ENCODE assay signal across 25 mouse cellular contexts in genomic region chr5:95941562-95941961, GRCm38 (mm10). TPM values are rescaled to one million over a fixed set of nuclear protein-coding genes. Genes with fewer than 3 reads are reported as not detected.
DNase-seq lines count a peak whose midpoint lies in the region; TF ChIP-seq lines count a peak whose summit lies in the region.
"Had no signal": no experiment of that assay in that cellular context is flagged by ENCODE, and none has a peak within 500 bp of the region (broad histone marks: within the 10 kb centered on the region; RNA-seq: fewer than 3 reads in every experiment).

No protein-coding gene starts in this region.

- DNase-seq in heart, adult 11 months, result peak; percentile 85
- DNase-seq in heart, postnatal 14 days, result no peak
- peak; percentile 51 for DNase-seq in CH12.LX (ENCODE audit: extremely low read depth)
- DNase-seq in brain, adult 2 months (ENCODE audit: low read depth, low spot score), result peak; percentile 4
- no peak for DNase-seq in left cerebral cortex, adult 2 months (ENCODE audit: extremely low spot score in 1 of 2, low spot score in 2 of 2)
- DNase-seq in cerebellum, adult 9-11 months, result no peak
- DNase-seq: adrenal gland, adult 8-10 months; adrenal gland, postnatal 14 days; adrenal gland, postnatal 36 days; cerebellum, adult 11 months; cerebellum, adult 18-20 months; cerebellum, adult 8-10 months; cerebellum, postnatal 10 days; cerebellum, postnatal 25 days had no signal

- peak overlapping the region in 1 of 3 experiments; percentile 37 for H3K4me3 ChIP-seq in CH12.LX (replicated peaks in 1 of 3; ENCODE audit: low read depth in 2 of 3, low read length in 2 of 3, poor library complexity in 1 of 3)
- H3K4me3 ChIP-seq in left cerebral cortex, adult 2 months, result no peak overlapping the region
- H3K4me3 ChIP-seq: embryonic facial prominence, embryonic 13.5 days; embryonic facial prominence, embryonic 15.5 days; erythroblast, embryonic 14.5 days; forebrain, embryonic 10.5 days; forebrain, embryonic 12.5 days had no signal

- TF ChIP-seq RAD21 in CH12.LX (IDR thresholded peaks at IDR 0.05; ENCODE audit: low read depth, low read length), result no peak

- dilution Hi-C loops in CH12.LX (cut with MboI; ENCODE audit: extremely low pct_ligation_motif_present, extremely low pct_unique_long_range_greater_than_20kb, low sequenced_read_pairs), result no loop called here

- intact Hi-C loops in heart, postnatal 14 days (cut with DNase I), result no loop called here
- intact Hi-C loops in left cerebral cortex, adult 2 months (cut with DNase I), result loop anchor here (5.0 kb wide), 1 partner anchor 44 kb away; no protein-coding TSS in a partner anchor

- in situ Hi-C loops in CH12.LX (cut with MboI; ENCODE audit: low pct_ligation_motif_present, low pct_unique_long_range_greater_than_20kb, low sequenced_read_pairs), result no loop called here

- H3K36me3 ChIP-seq in CH12.LX (replicated peaks in 1 of 2; ENCODE audit: control insufficient read depth in 1 of 2, insufficient read depth in 1 of 2, low read length in 1 of 2), result no peaks in the 10 kb centered on the region
- H3K36me3 ChIP-seq: embryonic facial prominence, embryonic 13.5 days; embryonic facial prominence, embryonic 15.5 days; forebrain, embryonic 10.5 days; forebrain, embryonic 12.5 days; G1E had no signal

- peak overlapping the region; percentile 98 for H3K4me2 ChIP-seq in CH12.LX (ENCODE audit: insufficient read depth, low read depth, poor library complexity, severe bottlenecking)
- H3K4me2 ChIP-seq: embryonic facial prominence, embryonic 13.5 days; embryonic facial prominence, embryonic 15.5 days; forebrain, embryonic 12.5 days had no signal

- H3K4me1 ChIP-seq in CH12.LX (ENCODE audit: control insufficient read depth in 1 of 2, insufficient read depth in 2 of 2), result peaks cover 6 to 25% of the 10 kb centered on the region in 2 experiments; a peak in 3 of 4 replicates
- H3K4me1 ChIP-seq: embryonic facial prominence, embryonic 15.5 days; forebrain, embryonic 10.5 days; forebrain, embryonic 12.5 days had no signal

- no peak for TF ChIP-seq CTCF in CH12.LX (conservative IDR thresholded peaks at IDR 0.05 in 1 of 2, IDR thresholded peaks at IDR 0.05 in 1 of 2; ENCODE audit: low read depth in 2 of 2, low read length in 2 of 2)
- TF ChIP-seq CTCF in left cerebral cortex, adult 2 months (IDR thresholded peaks at IDR 0.05), result no peak

- TF ChIP-seq POLR2A in CH12.LX (IDR thresholded peaks at IDR 0.05; ENCODE audit: low read depth, low read length), result no peak

- H3K9ac ChIP-seq in CH12.LX (ENCODE audit: insufficient read depth, low read depth), result no peak overlapping the region
- H3K9ac ChIP-seq: embryonic facial prominence, embryonic 13.5 days; embryonic facial prominence, embryonic 15.5 days; forebrain, embryonic 12.5 days had no signal

- peak; percentile 67 for TF ChIP-seq EP300 in CH12.LX (IDR thresholded peaks at IDR 0.05; ENCODE audit: low read length)

- H3K9me3 ChIP-seq in CH12.LX (replicated peaks; ENCODE audit: low read length), result no peaks in the 10 kb centered on the region
- H3K9me3 ChIP-seq: embryonic facial prominence, embryonic 13.5 days; embryonic facial prominence, embryonic 15.5 days; forebrain, embryonic 10.5 days; forebrain, embryonic 12.5 days; G1E had no signal

- no peaks in the 10 kb centered on the region for H3K79me2 ChIP-seq in CH12.LX (replicated peaks; ENCODE audit: control insufficient read depth, extremely low read depth, insufficient read depth, poor library complexity, severe bottlenecking)

- no peaks in the 10 kb centered on the region for H3K27me3 ChIP-seq in CH12.LX (replicated peaks)
- H3K27me3 ChIP-seq: embryonic facial prominence, embryonic 13.5 days; embryonic facial prominence, embryonic 15.5 days; forebrain, embryonic 12.5 days had no signal

- no peak overlapping the region for H3K27ac ChIP-seq in CH12.LX (ENCODE audit: insufficient read depth, low read depth)
- H3K27ac ChIP-seq in left cerebral cortex, adult 2 months, result no peak overlapping the region
- H3K27ac ChIP-seq: embryonic facial prominence, embryonic 13.5 days; embryonic facial prominence, embryonic 15.5 days; forebrain, embryonic 10.5 days; forebrain, embryonic 12.5 days had no signal

TF ChIP-seq in CH12.LX, 34 proteins besides CTCF, POLR2A, EP300 and RAD21:
- TF ChIP-seq ETS1 (conservative IDR thresholded peaks at IDR 0.05; ENCODE audit: low read depth, low read length) (no peak; the same call in 1 of the 2 replicates), JUND (conservative IDR thresholded peaks at IDR 0.05; ENCODE audit: low read depth, low read length) (peak; percentile 42; the same call in 1 of the 2 replicates), PAX5 (IDR thresholded peaks at IDR 0.05; ENCODE audit: low read length) (no peak), CHD2 (IDR thresholded peaks at IDR 0.05; ENCODE audit: low read length) (no peak), MEF2A (IDR thresholded peaks at IDR 0.05; ENCODE audit: borderline replicate concordance, low read depth, low read length) (peak; percentile 85), ZMIZ1 (IDR thresholded peaks at IDR 0.05; ENCODE audit: low read depth, low read length) (no peak), IRF4 (IDR thresholded peaks at IDR 0.05; ENCODE audit: low read depth, low read length) (peak; percentile 86), POLR2AphosphoS2 (IDR thresholded peaks at IDR 0.05; ENCODE audit: low read depth, low read length) (no peak), CHD1 (IDR thresholded peaks at IDR 0.05; ENCODE audit: low read depth, low read length) (no peak), TCF12 (IDR thresholded peaks at IDR 0.05; ENCODE audit: low read depth, low read length) (no peak), GABPA (IDR thresholded peaks at IDR 0.05; ENCODE audit: insufficient replicate concordance, low read depth, low read length) (no peak), ZKSCAN1 (IDR thresholded peaks at IDR 0.05; ENCODE audit: borderline replicate concordance, low read depth, low read length) (no peak), MAFK (IDR thresholded peaks at IDR 0.05; ENCODE audit: insufficient replicate concordance, low read length) (0 out of 2 replicates have a peak, but pooled peaks have one; percentile 21), MAX (IDR thresholded peaks at IDR 0.05; ENCODE audit: low read length) (no peak), SMC3 (IDR thresholded peaks at IDR 0.05; ENCODE audit: low read depth, low read length) (no peak), UBTF (IDR thresholded peaks at IDR 0.05; ENCODE audit: low read depth, low read length) (no peak), USF2 (conservative IDR thresholded peaks at IDR 0.05; ENCODE audit: low read depth, low read length) (no peak), E2F4 (IDR thresholded peaks at IDR 0.05; ENCODE audit: insufficient replicate concordance, low read depth, low read length) (no peak), TBP (conservative IDR thresholded peaks at IDR 0.05; ENCODE audit: low read depth, low read length) (no peak), MXI1 (IDR thresholded peaks at IDR 0.05; ENCODE audit: low read depth, low read length) (no peak; the same call in 1 of the 2 replicates), HCFC1 (IDR thresholded peaks at IDR 0.05; ENCODE audit: low read depth, low read length) (no peak), BHLHE40 (IDR thresholded peaks at IDR 0.05; ENCODE audit: low read depth, low read length) (peak; percentile 47), ZC3H11A (IDR thresholded peaks at IDR 0.05; ENCODE audit: low read depth, low read length) (no peak), NRF1 (IDR thresholded peaks at IDR 0.05; ENCODE audit: low read depth, low read length) (no peak), USF1 (IDR thresholded peaks at IDR 0.05; ENCODE audit: low read depth, low read length) (no peak), ZNF384 (IDR thresholded peaks at IDR 0.05; ENCODE audit: low read depth, low read length) (no peak), RCOR1 (conservative IDR thresholded peaks at IDR 0.05; ENCODE audit: low read depth, low read length) (0 out of 2 replicates have a peak, but pooled peaks have one; percentile 50), NELFE (IDR thresholded peaks at IDR 0.05; ENCODE audit: low read depth, low read length) (no peak), SIN3A (IDR thresholded peaks at IDR 0.05; ENCODE audit: low read length) (no peak), JUN (IDR thresholded peaks at IDR 0.05; ENCODE audit: insufficient read depth, low read depth, low read length) (0 out of 2 replicates have a peak, but pooled peaks have one; percentile 27), MAZ (IDR thresholded peaks at IDR 0.05; ENCODE audit: low read depth, low read length) (no peak; the same call in 1 of the 2 replicates), KAT2A (IDR thresholded peaks at IDR 0.05; ENCODE audit: insufficient replicate concordance, low read length) (no peak), ELF1 (IDR thresholded peaks at IDR 0.05; ENCODE audit: low read depth, low read length) (no peak), MYC (IDR thresholded peaks at IDR 0.05; ENCODE audit: low read depth, low read length) (no peak)

RNA-seq across cellular contexts. Expression of gene Cxcl13, which starts 15.2 kb away (rescaled TPM):
- total RNA-seq in heart, postnatal 14 days (2021), result 1 to 10 TPM; 6.3 to 9.9 TPM
- total RNA-seq in CH12.LX (2012; rRNA removed), result not detected in 2 replicates
- total RNA-seq in CH12.LX (2014; rRNA removed), result not detected in 2 replicates
- not detected in 2 replicates for polyA plus RNA-seq in CH12.LX (2012; ENCODE audit: insufficient read length, low read depth)
- not detected for total RNA-seq in left cerebral cortex, adult 2 months (2021)
- total RNA-seq: G1E had no signal
- polyA plus RNA-seq: brain, embryonic 14.5 days; C2C12; erythroblast, embryonic 14.5 days; forebrain, embryonic 12.5 days; forebrain, embryonic 14.5 days; forebrain, embryonic 16.5 days; G1E; Patski had no signal

Comparison
In these comparisons a context has a peak if more than half of its experiments do, and no peak if none do; other contexts are left out.
1. DNase-seq: peak in heart, adult 11 months (single experiment), CH12.LX (single experiment) and brain, adult 2 months (single experiment); none in heart, postnatal 14 days (0 of 2), left cerebral cortex, adult 2 months (0 of 2) and cerebellum, adult 9-11 months (single experiment).
2. RNA of gene Cxcl13, which starts 15.2 kb away (total RNA-seq): 6.3 to 9.9 TPM in heart, postnatal 14 days; not detected in CH12.LX and not detected in left cerebral cortex, adult 2 months; every median in the first group is over 4 times any median in the second.